Mouse (Mus musculus): ENCODE data around the gene Pax4. TPM values are rescaled to one million over a fixed set of nuclear protein-coding genes. Genes with fewer than 3 reads are reported as not detected.

The Pax4 gene
- polyA plus RNA-seq, 1 experiment from 2014 or later: 0.21 TPM

DNA sequence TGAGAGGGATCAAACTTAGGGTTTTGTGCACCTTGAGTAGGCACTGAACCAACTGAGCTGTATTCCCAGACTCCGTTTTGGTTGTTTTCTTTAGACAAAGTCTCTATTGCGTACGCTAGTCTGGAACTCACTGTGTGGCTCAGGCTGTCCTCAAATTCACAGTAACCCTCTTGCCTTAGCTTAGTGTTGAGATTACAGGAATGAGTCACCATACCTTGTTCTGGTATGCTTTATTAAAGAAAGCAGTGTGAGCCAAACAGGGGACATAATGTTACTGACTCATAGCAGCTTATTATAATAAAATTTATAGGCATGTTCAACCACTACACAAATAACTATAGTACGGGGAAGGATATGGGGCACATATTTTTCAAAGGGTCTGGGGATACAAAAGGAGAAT lies 25.1 kb upstream of the Pax4 start:
- Histone ChIP-seq H3K27me3 (ENCODE audit: low read depth, poor library complexity, severe bottlenecking) (no peaks in the 10 kb centered on the region), H3K4me1 (peaks cover 7% of the 10 kb centered on the region), H3K4me3 (no peak overlapping the region), H3K27ac (replicated peaks) (no peak overlapping the region), H3K9me3 (replicated peaks) (no peaks in the 10 kb centered on the region), H3K36me3 (no peaks in the 10 kb centered on the region)
- 87% methylated on average over 4 of the region's 4 CpGs for WGBS
- DNase-seq (ENCODE audit: low spot score): no peak

DNA sequence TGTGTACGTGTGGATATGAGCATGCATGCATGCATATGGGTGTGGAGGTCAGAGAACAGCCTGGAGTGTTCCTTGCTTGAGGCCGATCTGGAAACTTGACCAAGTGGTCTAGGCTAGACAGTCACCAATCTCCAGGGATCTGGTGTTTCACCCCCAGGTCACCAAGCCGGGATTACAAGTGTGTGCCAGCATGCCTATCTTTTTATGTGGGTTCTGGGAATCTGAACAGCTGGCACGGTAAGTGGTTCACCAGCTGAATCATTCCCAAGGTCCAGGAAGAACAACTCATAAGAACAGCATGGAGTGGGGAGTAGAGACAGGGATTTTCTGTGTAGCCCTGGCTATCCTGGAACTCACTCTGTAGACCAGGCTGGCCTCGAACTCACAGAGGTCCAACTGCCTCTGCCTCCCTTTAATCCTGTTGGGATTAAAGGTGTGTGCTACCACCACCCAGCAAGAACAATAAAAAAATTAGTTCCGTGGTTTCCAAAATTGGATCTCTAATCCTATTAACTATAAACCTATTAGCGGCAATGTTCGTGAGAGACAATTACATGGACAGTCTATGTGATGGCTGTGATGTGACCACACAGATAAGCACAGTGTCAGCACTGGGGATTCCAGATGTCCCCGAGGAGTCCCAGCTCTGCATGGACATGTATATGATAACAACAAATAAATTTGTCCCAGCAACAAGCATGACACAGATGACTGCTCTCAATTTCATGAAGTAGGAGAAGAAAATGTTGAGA lies 22.3 kb upstream of the Pax4 start:
- no peaks in the 10 kb centered on the region for H3K36me3 ChIP-seq
- H3K4me1 ChIP-seq: no peaks in the 10 kb centered on the region
- DNase-seq (ENCODE audit: low spot score): no peak
- no peaks in the 10 kb centered on the region for H3K9me3 ChIP-seq (replicated peaks)
- 86% methylated on average over 9 of the region's 9 CpGs for WGBS
- H3K27me3 ChIP-seq (ENCODE audit: low read depth, poor library complexity, severe bottlenecking): no peaks in the 10 kb centered on the region
- no peak overlapping the region for H3K4me3 ChIP-seq
- H3K27ac ChIP-seq (replicated peaks): no peak overlapping the region

DNA sequence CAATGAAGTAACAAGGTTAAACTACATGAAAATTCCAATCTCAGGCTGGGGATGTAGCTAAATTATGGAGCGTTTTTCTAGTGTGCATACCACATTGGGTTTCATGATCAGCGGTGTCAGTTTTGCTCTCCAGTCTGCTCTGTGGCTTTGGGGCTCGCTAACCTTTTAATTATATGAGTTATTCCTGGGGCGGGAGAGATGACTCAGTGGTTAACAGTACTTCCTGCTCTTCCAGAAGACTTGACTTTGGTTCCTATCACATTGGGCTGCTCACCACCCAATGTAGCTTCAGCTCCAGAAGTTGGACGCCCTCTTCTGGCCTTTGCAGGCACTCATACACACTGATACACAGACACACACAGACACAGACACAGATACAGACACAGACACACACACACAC lies 21.5 kb upstream of the Pax4 start:
- DNase-seq (ENCODE audit: low spot score): no peak
- Histone ChIP-seq H3K9me3 (replicated peaks) (no peaks in the 10 kb centered on the region), H3K4me3 (no peak overlapping the region), H3K27ac (replicated peaks) (no peak overlapping the region), H3K27me3 (ENCODE audit: low read depth, poor library complexity, severe bottlenecking) (no peaks in the 10 kb centered on the region), H3K4me1 (no peaks in the 10 kb centered on the region), H3K36me3 (no peaks in the 10 kb centered on the region)
- WGBS: 78% methylated on average over 5 of the region's 5 CpGs

DNA sequence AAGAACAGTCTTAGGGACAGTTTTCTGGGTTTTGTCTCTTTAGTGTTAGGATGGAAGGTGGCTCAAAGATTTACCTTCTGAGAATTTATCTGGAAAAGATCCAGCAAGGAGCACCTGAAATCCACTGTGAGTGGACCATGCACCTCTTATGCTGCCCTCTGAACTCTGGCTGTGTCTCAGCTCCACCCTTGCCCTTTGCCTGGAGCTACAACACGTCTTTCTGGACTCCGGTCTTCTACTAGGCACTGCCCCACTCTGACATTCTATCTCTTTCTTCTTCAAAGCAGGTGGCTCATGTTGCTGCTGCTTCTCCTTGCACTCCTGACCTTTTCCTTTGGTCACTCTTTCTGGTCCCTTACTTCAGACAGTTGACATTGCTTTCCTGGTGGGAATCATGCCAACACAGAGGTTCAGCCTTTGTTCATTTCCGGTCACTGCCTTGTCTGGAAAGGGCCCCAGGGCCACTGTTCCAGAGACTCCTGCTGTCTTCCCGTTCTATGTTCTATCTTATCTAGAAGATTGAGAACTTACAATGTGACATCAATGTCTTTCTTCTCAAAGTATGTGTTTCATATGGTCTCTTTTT lies 21.0 kb upstream of the Pax4 start:
- H3K4me3 ChIP-seq: no peak overlapping the region
- DNase-seq (ENCODE audit: low spot score): no peak
- H3K36me3 ChIP-seq: no peaks in the 10 kb centered on the region
- no peaks in the 10 kb centered on the region for H3K9me3 ChIP-seq (replicated peaks)
- no peak overlapping the region for H3K27ac ChIP-seq (replicated peaks)
- 80% methylated on average over 4 of the region's 4 CpGs for WGBS
- no peaks in the 10 kb centered on the region for H3K4me1 ChIP-seq
- no peaks in the 10 kb centered on the region for H3K27me3 ChIP-seq (ENCODE audit: low read depth, poor library complexity, severe bottlenecking)

DNA sequence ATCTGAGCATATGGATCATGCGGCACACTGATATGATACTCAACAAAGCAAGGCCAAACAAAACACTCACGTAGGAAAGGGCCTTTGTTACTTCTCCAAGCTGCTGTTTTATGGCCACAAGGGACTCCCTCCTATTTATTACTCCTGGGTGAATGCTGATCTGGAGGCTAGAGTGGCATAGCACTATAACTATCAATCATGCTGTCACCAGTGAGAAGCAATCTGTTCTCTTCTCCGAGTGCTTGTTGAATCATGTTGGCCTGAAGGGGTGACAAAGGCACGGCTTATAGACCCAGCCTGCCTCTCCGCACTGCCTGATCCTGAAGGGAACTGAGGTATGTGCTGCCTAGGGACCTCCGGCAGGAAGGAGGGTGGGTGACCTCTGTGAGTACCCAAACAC lies 15.5 kb upstream of the Pax4 start:
- Histone ChIP-seq H3K36me3 (no peaks in the 10 kb centered on the region), H3K27ac (replicated peaks) (no peak overlapping the region), H3K27me3 (ENCODE audit: low read depth, poor library complexity, severe bottlenecking) (no peaks in the 10 kb centered on the region), H3K9me3 (replicated peaks) (no peaks in the 10 kb centered on the region), H3K4me1 (no peaks in the 10 kb centered on the region), H3K4me3 (no peak overlapping the region)
- WGBS: 80% methylated on average over 6 of the region's 6 CpGs
- no peak for DNase-seq (ENCODE audit: low spot score)

DNA sequence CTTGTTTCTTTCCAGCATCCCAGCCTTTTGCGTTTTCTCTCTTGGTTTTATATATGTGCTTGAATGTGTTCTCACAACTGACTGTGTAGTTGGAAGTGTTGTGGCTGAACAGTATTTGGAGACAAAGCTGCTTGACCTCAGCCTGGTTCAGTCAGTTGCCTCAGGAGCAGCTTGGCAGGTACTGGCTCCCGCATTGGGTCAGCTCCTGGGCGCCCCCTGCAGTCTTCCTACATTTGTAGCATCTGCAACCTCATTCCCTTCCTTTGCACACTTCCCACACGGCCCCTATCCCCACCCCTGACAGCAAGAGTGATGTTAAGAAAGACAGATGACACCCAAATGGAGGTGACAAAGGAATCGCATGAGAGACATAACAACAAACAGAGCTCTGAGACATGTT lies 11.4 kb upstream of the Pax4 start:
- Histone ChIP-seq H3K4me1 (no peaks in the 10 kb centered on the region), H3K27me3 (ENCODE audit: low read depth, poor library complexity, severe bottlenecking) (no peaks in the 10 kb centered on the region), H3K4me3 (no peak overlapping the region), H3K9me3 (replicated peaks) (no peaks in the 10 kb centered on the region), H3K36me3 (no peaks in the 10 kb centered on the region), H3K27ac (replicated peaks) (no peak overlapping the region)
- WGBS: 8% methylated on average over 5 of the region's 5 CpGs
- DNase-seq (ENCODE audit: low spot score): peak; percentile 53

DNA sequence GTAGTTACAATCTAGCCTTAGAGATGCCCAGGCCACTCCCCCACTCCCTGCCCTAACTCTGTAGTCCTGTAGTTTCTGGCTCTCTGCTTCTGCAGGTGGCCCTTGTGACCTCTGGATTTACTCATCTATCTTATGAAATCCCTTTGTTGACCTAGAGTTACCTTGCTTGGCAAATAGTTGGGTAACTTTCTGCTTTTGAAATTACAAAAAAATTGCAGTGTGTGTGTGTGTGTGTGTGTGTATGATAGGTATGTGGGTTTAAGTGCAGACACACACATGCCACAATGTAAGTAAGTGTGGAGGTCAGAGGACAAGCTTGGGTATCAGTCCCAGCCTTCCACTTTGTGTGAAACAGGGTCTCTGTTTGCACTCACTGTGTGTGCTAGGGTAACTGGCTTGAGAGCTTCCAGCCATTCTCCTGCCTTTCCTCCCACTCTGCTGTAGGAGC lies 10.1 kb upstream of the Pax4 start:
- Histone ChIP-seq H3K36me3 (no peaks in the 10 kb centered on the region), H3K27ac (replicated peaks) (no peak overlapping the region), H3K9me3 (replicated peaks) (no peaks in the 10 kb centered on the region), H3K27me3 (ENCODE audit: low read depth, poor library complexity, severe bottlenecking) (no peaks in the 10 kb centered on the region), H3K4me1 (no peaks in the 10 kb centered on the region), H3K4me3 (no peak overlapping the region)
- no peak for DNase-seq (ENCODE audit: low spot score)

GRCm38 (mm10) chr6:28450977-28451376 lies 1.8 kb upstream of the Pax4 start:
- WGBS: 6% methylated on average over 12 of the region's 12 CpGs
- Histone ChIP-seq H3K36me3 (no peaks in the 10 kb centered on the region), H3K27ac (replicated peaks) (no peak overlapping the region), H3K4me1 (no peaks in the 10 kb centered on the region), H3K4me3 (no peak overlapping the region), H3K27me3 (ENCODE audit: low read depth, poor library complexity, severe bottlenecking) (peaks cover 42% of the 10 kb centered on the region), H3K9me3 (replicated peaks) (no peaks in the 10 kb centered on the region)
- no peak for DNase-seq (ENCODE audit: low spot score)

DNA sequence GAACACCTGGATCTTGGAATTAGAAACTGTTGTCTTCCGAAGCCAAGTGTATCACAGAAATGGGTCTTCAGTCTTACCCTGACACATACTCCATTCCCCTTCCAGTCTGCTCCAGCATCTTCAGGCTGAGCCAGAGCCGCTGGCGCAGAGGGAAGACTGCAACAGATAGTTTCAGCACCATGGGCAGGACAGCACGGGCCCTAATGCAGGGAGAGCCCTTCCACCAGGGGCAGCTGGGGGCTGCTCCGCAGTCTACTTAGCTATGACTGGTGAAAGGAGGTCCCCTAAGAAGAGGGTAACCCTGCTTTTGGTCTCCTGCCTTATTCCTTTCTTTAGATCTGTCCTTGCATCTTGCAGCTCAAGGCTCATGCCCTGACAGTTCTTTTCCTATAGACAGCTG lies 1.3 kb upstream of the Pax4 start:
- Histone ChIP-seq H3K27ac (replicated peaks) (no peak overlapping the region), H3K4me3 (no peak overlapping the region), H3K4me1 (no peaks in the 10 kb centered on the region), H3K36me3 (no peaks in the 10 kb centered on the region), H3K9me3 (replicated peaks) (no peaks in the 10 kb centered on the region), H3K27me3 (ENCODE audit: low read depth, poor library complexity, severe bottlenecking) (peaks cover 42% of the 10 kb centered on the region)
- no peak for DNase-seq (ENCODE audit: low spot score)
- WGBS: 17% methylated on average over 5 of the region's 5 CpGs

GRCm38 (mm10) chr6:28447937-28448336 lies 1.2 kb downstream of the Pax4 start:
- 88% methylated on average over 7 of the region's 7 CpGs for WGBS
- no peak overlapping the region for H3K27ac ChIP-seq (replicated peaks)
- H3K4me1 ChIP-seq: no peaks in the 10 kb centered on the region
- no peak for DNase-seq (ENCODE audit: low spot score)
- no peaks in the 10 kb centered on the region for H3K36me3 ChIP-seq
- H3K9me3 ChIP-seq (replicated peaks): no peaks in the 10 kb centered on the region
- H3K27me3 ChIP-seq (ENCODE audit: low read depth, poor library complexity, severe bottlenecking): peaks cover 39% of the 10 kb centered on the region
- no peak overlapping the region for H3K4me3 ChIP-seq

DNA sequence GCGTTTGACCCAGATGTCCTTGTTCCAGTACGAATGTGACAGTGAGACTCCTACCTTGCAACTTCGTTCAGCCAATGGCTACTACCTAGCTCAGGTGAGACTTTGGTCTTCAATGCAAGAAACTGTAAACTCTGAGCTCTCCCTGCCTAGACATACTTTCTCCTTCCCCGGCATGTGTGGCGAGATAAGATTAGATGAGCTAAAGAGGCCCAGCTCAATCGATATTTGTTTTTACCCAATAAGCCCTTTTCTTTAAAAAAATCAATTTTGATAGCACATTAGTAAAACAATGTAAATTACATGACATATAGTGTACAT lies 17.7 kb downstream of the Pax4 start:
- Histone ChIP-seq H3K27me3 (ENCODE audit: low read depth, poor library complexity, severe bottlenecking) (no peaks in the 10 kb centered on the region), H3K36me3 (peaks cover 8% of the 10 kb centered on the region), H3K9me3 (replicated peaks) (no peaks in the 10 kb centered on the region), H3K4me1 (no peaks in the 10 kb centered on the region), H3K27ac (replicated peaks) (no peak overlapping the region), H3K4me3 (no peak overlapping the region)
- 76% methylated on average over 6 of the region's 6 CpGs for WGBS
- no peak for DNase-seq (ENCODE audit: low spot score)

- Histone ChIP-seq H3K27ac (replicated peaks) (no peak overlapping the region), H3K27me3 (ENCODE audit: low read depth, poor library complexity, severe bottlenecking) (no peaks in the 10 kb centered on the region), H3K36me3 (peaks cover 13% of the 10 kb centered on the region), H3K4me3 (no peak overlapping the region), H3K9me3 (replicated peaks) (no peaks in the 10 kb centered on the region), H3K4me1 (peaks cover 2% of the 10 kb centered on the region; the same call in 1 of the 2 replicates)
- 87% methylated on average over 10 of the region's 10 CpGs for WGBS
- no peak for DNase-seq (ENCODE audit: low spot score)
Observed at GRCm38 (mm10) chr6:28430795-28431537, 18.2 kb downstream of the Pax4 start.

DNA sequence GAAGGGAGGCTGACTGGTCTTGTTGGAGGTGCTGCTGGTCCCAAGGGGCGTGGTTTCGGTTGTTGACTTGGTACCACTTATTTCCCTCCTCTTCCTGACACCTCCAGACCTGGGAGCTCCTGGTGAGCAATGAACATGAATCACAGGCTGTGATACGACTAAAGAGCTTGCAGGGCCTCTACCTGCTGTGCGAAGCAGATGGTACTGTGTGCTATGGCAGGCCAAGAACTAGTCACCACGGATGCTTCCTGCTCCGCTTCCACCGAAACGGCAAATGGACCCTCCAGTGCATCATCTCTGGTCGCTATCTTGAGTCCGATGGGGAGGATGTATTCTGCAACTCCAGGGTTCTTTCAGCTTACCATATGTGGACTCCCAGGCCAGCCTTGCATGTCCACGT lies 19.3 kb downstream of the Pax4 start:
- H3K27ac ChIP-seq (replicated peaks): no peak overlapping the region
- DNase-seq (ENCODE audit: low spot score): no peak
- no peaks in the 10 kb centered on the region for H3K9me3 ChIP-seq (replicated peaks)
- H3K4me3 ChIP-seq: no peak overlapping the region
- H3K27me3 ChIP-seq (ENCODE audit: low read depth, poor library complexity, severe bottlenecking): no peaks in the 10 kb centered on the region
- WGBS: 90% methylated on average over 11 of the region's 11 CpGs
- H3K36me3 ChIP-seq: peaks cover 24% of the 10 kb centered on the region
- peaks cover 10% of the 10 kb centered on the region for H3K4me1 ChIP-seq
